Mouse (Mus musculus): Measurements from ENCODE around the gene Tlx1.

The Tlx1 gene

DNA sequence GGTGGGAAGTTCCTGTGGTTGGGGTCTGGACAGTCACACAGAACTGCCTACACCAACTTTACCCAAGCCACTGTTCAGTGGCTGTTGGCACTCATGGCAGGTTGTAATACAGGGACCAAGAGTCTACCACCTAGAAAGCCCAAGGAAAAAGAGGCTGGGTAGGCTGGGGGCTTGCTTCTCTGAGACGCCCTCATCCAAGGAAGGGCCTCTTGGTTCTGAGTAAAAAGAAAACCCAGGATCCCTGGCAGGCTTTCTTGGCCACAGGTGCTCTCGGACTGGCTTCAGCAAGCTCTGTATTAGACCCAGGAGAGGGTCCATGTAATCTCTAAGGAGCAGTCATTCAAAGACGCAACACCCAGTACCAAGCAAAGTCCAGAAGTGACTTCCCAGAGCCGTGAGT, 7.7 kb downstream of the Tlx1 start:
- DNase-seq (ENCODE audit: low read depth, low spot score) = no peak

DNA sequence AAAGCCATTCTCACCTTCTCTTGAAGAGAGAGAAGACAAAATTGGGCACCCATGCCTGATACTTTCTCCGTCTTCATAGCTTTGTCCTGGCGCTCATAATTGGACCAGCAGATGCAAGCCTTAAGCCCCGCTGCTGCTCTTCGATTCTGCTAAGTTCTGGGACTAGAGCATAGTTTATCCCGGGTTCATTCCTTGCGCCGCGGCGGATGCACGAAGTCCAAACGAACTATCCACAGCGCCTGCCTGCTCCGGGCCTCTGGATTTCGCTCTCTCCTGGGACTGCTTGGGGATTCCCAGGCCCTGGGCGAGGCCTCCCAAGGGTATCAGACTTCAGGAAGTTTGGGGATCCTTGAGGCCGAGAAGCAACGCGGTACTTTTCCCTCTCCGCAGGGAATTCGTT, 8.4 kb downstream of the Tlx1 start:
- no peak for DNase-seq (ENCODE audit: low read depth, low spot score)

GRCm38 (mm10) chr19:45159491-45159890, 9.0 kb downstream of the Tlx1 start:
- DNase-seq (ENCODE audit: low read depth, low spot score) = no peak

GRCm38 (mm10) chr19:45159991-45160390, 9.5 kb downstream of the Tlx1 start:
- no peak for DNase-seq (ENCODE audit: low read depth, low spot score)

- DNase-seq (ENCODE audit: low read depth, low spot score) = peak; percentile 43
Measured at GRCm38 (mm10) chr19:45160523-45160922, 10.0 kb downstream of the Tlx1 start.

- peak; percentile 85 for DNase-seq (ENCODE audit: low read depth, low spot score)
Measured at GRCm38 (mm10) chr19:45161093-45161492, 10.6 kb downstream of the Tlx1 start.

- DNase-seq (ENCODE audit: low read depth, low spot score) = no peak
Measured at GRCm38 (mm10) chr19:45162181-45162580, 11.7 kb downstream of the Tlx1 start.

- no peak for DNase-seq (ENCODE audit: low read depth, low spot score)
Measured at GRCm38 (mm10) chr19:45162871-45163270, 12.4 kb downstream of the Tlx1 start.

GRCm38 (mm10) chr19:45170451-45170850, 20.0 kb downstream of the Tlx1 start:
- DNase-seq (ENCODE audit: low read depth, low spot score) = no peak

- DNase-seq (ENCODE audit: low read depth, low spot score) = peak; percentile 61
Measured at GRCm38 (mm10) chr19:45174803-45175202, 24.3 kb downstream of the Tlx1 start.

GRCm38 (mm10) chr19:45176269-45176668, 25.8 kb downstream of the Tlx1 start:
- DNase-seq (ENCODE audit: low read depth, low spot score) = peak; percentile 53

DNA sequence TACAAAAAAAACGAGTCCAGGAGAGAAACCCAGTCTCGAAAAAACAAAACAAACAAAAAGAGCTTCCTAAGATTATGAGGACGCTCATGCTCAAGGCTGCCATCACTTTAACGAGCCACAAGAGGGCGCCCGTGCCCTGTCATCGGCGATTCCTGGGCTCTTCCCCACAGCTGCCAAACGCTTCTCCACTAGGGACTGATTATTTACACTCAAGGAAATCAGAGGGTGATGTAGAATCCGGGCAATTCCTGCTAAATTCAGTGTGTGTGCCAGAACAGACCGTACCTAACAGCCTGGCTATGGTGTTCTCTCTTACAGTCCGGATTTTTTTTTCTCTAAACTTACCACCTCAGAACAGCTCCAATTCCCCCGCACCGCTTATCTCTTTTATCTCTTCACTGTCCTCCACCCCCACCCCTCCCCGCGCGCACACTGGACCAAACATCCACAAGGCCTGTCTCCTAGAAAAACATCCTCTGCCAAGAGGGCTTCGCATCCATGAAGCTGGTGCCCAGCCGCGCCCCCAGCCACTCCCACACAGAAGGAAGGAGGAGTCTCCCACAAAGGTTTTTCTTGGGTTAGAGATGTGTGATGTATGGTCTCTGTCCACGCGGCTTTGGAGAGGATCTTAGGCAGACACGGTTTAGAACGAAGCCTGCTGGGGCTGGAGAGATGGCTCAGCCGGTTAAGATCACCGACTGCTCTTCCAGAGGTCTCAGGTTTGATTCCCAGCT, 26.7 kb downstream of the Tlx1 start:
- DNase-seq (ENCODE audit: low read depth, low spot score) = peak; percentile 86

GRCm38 (mm10) chr19:45179451-45179850, 29.0 kb downstream of the Tlx1 start:
- no peak for DNase-seq (ENCODE audit: low read depth, low spot score)

DNA sequence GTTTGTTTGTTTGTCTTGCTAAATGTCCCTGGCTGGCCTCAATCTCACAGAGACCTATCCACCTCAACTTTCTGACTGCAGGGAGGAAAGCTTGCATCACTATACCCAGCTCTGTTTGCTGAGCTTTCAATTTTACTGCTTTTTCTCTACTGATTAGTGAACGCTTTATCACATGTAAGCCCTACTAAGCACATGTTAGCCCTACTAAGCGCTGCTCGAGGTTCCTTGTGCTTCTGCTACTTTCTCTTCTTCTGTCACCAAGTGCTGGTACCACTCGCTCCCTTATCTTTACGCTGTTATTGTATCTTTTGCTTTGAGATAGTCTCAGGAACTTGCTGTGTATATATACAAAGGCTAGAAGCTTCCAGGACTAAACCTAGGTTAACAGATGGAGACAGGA, 30.0 kb downstream of the Tlx1 start:
- no peak for DNase-seq (ENCODE audit: low read depth, low spot score)

- DNase-seq (ENCODE audit: low read depth, low spot score) = peak; percentile 64
Measured at GRCm38 (mm10) chr19:45194651-45195050, 44.2 kb downstream of the Tlx1 start.

GRCm38 (mm10) chr19:45196967-45197366, 46.5 kb downstream of the Tlx1 start:
- no peak for DNase-seq (ENCODE audit: low read depth, low spot score)

GRCm38 (mm10) chr19:45205311-45206105, 55.0 kb downstream of the Tlx1 start:
- DNase-seq (ENCODE audit: low read depth, low spot score) = peak; percentile 55

All from R1 (cell line).